Comparison of ENCODE assay signal across 8 mouse cellular contexts in genomic region chr2:163343671-163344070, GRCm38 (mm10). TPM values are rescaled to one million over a fixed set of nuclear protein-coding genes. Genes with fewer than 3 reads are reported as not detected.
A peak's percentile ranks its signal among the peaks of the same experiment; 100 is the strongest.
DNase-seq lines count a peak whose midpoint lies in the region; ATAC-seq and TF ChIP-seq lines count a peak whose summit lies in the region.
"Had no signal": no experiment of that assay in that cellular context is flagged by ENCODE, and none has a peak within 500 bp of the region (broad histone marks: within the 10 kb centered on the region; RNA-seq: fewer than 3 reads in every experiment).

No protein-coding gene starts in this region.

- in situ Hi-C loops in CH12.LX (cut with MboI; ENCODE audit: low pct_ligation_motif_present, low pct_unique_long_range_greater_than_20kb, low sequenced_read_pairs), result loop anchor here (5.0 kb wide), 1 partner anchor 49 kb away; no protein-coding TSS in a partner anchor

- TF ChIP-seq EP300 in CH12.LX (IDR thresholded peaks at IDR 0.05; ENCODE audit: low read length), result no peak
- no peak for TF ChIP-seq EP300 in MEL (IDR thresholded peaks at IDR 0.05; ENCODE audit: low read depth in 1 of 2, low read length in 2 of 2)

- no peak overlapping the region for H3K4me3 ChIP-seq in kidney, adult 2 months (ENCODE audit: insufficient read depth, low read depth, low read length)
- no peak overlapping the region for H3K4me3 ChIP-seq in kidney, embryonic 16.5 days (ENCODE audit: low read length)
- no peak overlapping the region for H3K4me3 ChIP-seq in CH12.LX (replicated peaks in 1 of 3; ENCODE audit: low read depth in 2 of 3, low read length in 2 of 3, poor library complexity in 1 of 3)
- no peak overlapping the region for H3K4me3 ChIP-seq in MEL (ENCODE audit: control insufficient read depth in 1 of 2, insufficient read depth in 1 of 2, low read depth in 2 of 2, low read length in 2 of 2)
- H3K4me3 ChIP-seq: liver, embryonic 13.5 days had no signal

- no peaks in the 10 kb centered on the region for H3K36me3 ChIP-seq in kidney, adult 2 months (ENCODE audit: control insufficient read depth, insufficient read depth, low read length)
- no peaks in the 10 kb centered on the region for H3K36me3 ChIP-seq in kidney, embryonic 16.5 days (ENCODE audit: insufficient read depth, low read length)
- H3K36me3 ChIP-seq in CH12.LX (replicated peaks in 1 of 2; ENCODE audit: control insufficient read depth in 1 of 2, insufficient read depth in 1 of 2, low read length in 1 of 2), result no peaks in the 10 kb centered on the region
- no peaks in the 10 kb centered on the region for H3K36me3 ChIP-seq in MEL (ENCODE audit: control insufficient read depth in 1 of 2, insufficient read depth in 2 of 2, low read length in 2 of 2)
- H3K36me3 ChIP-seq: liver, embryonic 13.5 days had no signal

- no peak overlapping the region for H3K4me2 ChIP-seq in kidney, embryonic 16.5 days (replicated peaks; ENCODE audit: low read depth, low read length)
- no peak overlapping the region; the same call in 1 of the 2 replicates for H3K4me2 ChIP-seq in CH12.LX (ENCODE audit: insufficient read depth, low read depth, poor library complexity, severe bottlenecking)
- H3K4me2 ChIP-seq: liver, embryonic 13.5 days had no signal

- H3K79me2 ChIP-seq in CH12.LX (replicated peaks; ENCODE audit: control insufficient read depth, extremely low read depth, insufficient read depth, poor library complexity, severe bottlenecking) (no peaks in the 10 kb centered on the region), MEL (ENCODE audit: control insufficient read depth, insufficient read depth, low read length, poor library complexity) (peaks cover 2% of the 10 kb centered on the region; the same call in 1 of the 2 replicates)

- 96% methylated on average over 4 of the region's 4 CpGs for WGBS in kidney, adult 2 months
- WGBS in kidney, embryonic 16.5 days, result 93% methylated on average over 4 of the region's 4 CpGs

- dilution Hi-C loops in CH12.LX (cut with MboI; ENCODE audit: extremely low pct_ligation_motif_present, extremely low pct_unique_long_range_greater_than_20kb, low sequenced_read_pairs), result no loop called here

- no peak overlapping the region for H3K9ac ChIP-seq in kidney, embryonic 16.5 days (replicated peaks; ENCODE audit: low read length)
- H3K9ac ChIP-seq in CH12.LX (ENCODE audit: insufficient read depth, low read depth) (no peak overlapping the region), MEL (ENCODE audit: control insufficient read depth, low read depth, low read length, poor library complexity, severe bottlenecking) (no peak overlapping the region)
- H3K9ac ChIP-seq: liver, embryonic 13.5 days had no signal

- no peaks in the 10 kb centered on the region for H3K27me3 ChIP-seq in kidney, adult 2 months (replicated peaks; ENCODE audit: control insufficient read depth, insufficient read depth, low read length)
- peaks cover 24% of the 10 kb centered on the region for H3K27me3 ChIP-seq in kidney, embryonic 16.5 days (ENCODE audit: insufficient read depth, low read length)
- H3K27me3 ChIP-seq in CH12.LX (replicated peaks), result peaks cover 71% of the 10 kb centered on the region
- no peaks in the 10 kb centered on the region for H3K27me3 ChIP-seq in MEL (ENCODE audit: control insufficient read depth in 1 of 2, insufficient read depth in 2 of 2, low read length in 2 of 2)

- no peak for ATAC-seq in kidney, embryonic 16.5 days (ENCODE audit: low FRiP score, low TSS enrichment)

- peak; percentile 47 for TF ChIP-seq CTCF in kidney, adult 2 months (conservative IDR thresholded peaks at IDR 0.05; ENCODE audit: insufficient read depth, insufficient read length, low read depth, low read length)
- TF ChIP-seq CTCF in CH12.LX (conservative IDR thresholded peaks at IDR 0.05 in 1 of 2, IDR thresholded peaks at IDR 0.05 in 1 of 2; ENCODE audit: low read depth in 2 of 2, low read length in 2 of 2), result peak; percentile 43 to 57; a peak in 3 of 4 replicates
- peak; percentile 71 to 79 (median 74) for TF ChIP-seq CTCF in MEL (IDR thresholded peaks at IDR 0.05 in 2 of 3, conservative IDR thresholded peaks at IDR 0.05 in 1 of 3; ENCODE audit: control insufficient read depth in 1 of 3, insufficient read depth in 1 of 3, low read depth in 2 of 3, low read length in 3 of 3, poor library complexity in 1 of 3, severe bottlenecking in 1 of 3)

- TF ChIP-seq RAD21 in CH12.LX (IDR thresholded peaks at IDR 0.05; ENCODE audit: low read depth, low read length) (peak; percentile 52), MEL (IDR thresholded peaks at IDR 0.05; ENCODE audit: low read depth, low read length) (peak; percentile 61)

- no peak overlapping the region for H3K27ac ChIP-seq in kidney, adult 2 months (ENCODE audit: insufficient read depth, low read depth, low read length)
- H3K27ac ChIP-seq in kidney, embryonic 16.5 days (ENCODE audit: low read length), result no peak overlapping the region
- H3K27ac ChIP-seq in CH12.LX (ENCODE audit: insufficient read depth, low read depth) (no peak overlapping the region), MEL (ENCODE audit: control insufficient read depth, low read depth, low read length) (no peak overlapping the region)
- H3K27ac ChIP-seq: liver, embryonic 13.5 days had no signal

- H3K9me3 ChIP-seq in kidney, embryonic 16.5 days (ENCODE audit: low read length), result no peaks in the 10 kb centered on the region
- H3K9me3 ChIP-seq in CH12.LX (replicated peaks; ENCODE audit: low read length) (peaks cover 8% of the 10 kb centered on the region), MEL (replicated peaks; ENCODE audit: insufficient read depth, low read length) (no peaks in the 10 kb centered on the region)
- H3K9me3 ChIP-seq: liver, embryonic 13.5 days had no signal

- H3K4me1 ChIP-seq in kidney, adult 2 months (ENCODE audit: control insufficient read depth, insufficient read depth, low read length), result no peaks in the 10 kb centered on the region
- H3K4me1 ChIP-seq in kidney, embryonic 16.5 days (ENCODE audit: insufficient read depth, low read length), result peaks cover 9% of the 10 kb centered on the region
- H3K4me1 ChIP-seq in CH12.LX (ENCODE audit: control insufficient read depth in 1 of 2, insufficient read depth in 2 of 2) (no peaks in the 10 kb centered on the region), MEL (ENCODE audit: control insufficient read depth in 1 of 2, insufficient read depth in 2 of 2, low read length in 2 of 2) (no peaks in the 10 kb centered on the region)

- no peak for TF ChIP-seq POLR2A in kidney, adult 2 months (IDR thresholded peaks at IDR 0.05; ENCODE audit: low read depth, low read length)
- TF ChIP-seq POLR2A in CH12.LX (IDR thresholded peaks at IDR 0.05; ENCODE audit: low read depth, low read length) (no peak), MEL (IDR thresholded peaks at IDR 0.05; ENCODE audit: control insufficient read depth in 1 of 2, insufficient read depth in 1 of 2, low read depth in 1 of 2, low read length in 2 of 2, poor library complexity in 1 of 2) (no peak)

- peak; percentile 24 for DNase-seq in kidney, adult 2 months
- DNase-seq in CH12.LX (ENCODE audit: extremely low read depth) (peak; percentile 31), MEL (ENCODE audit: low read depth, low spot score) (peak; percentile 66)
- DNase-seq in kidney, postnatal 4 days, result peak; percentile 50 to 55
- DNase-seq in urinary bladder, postnatal 14 days (ENCODE audit: low spot score), result no peak
- no peak for DNase-seq in layer of hippocampus, postnatal 14 days (ENCODE audit: low spot score in 2 of 2)
- DNase-seq: liver, embryonic 13.5 days had no signal

TF ChIP-seq in CH12.LX, 34 proteins besides CTCF, POLR2A, EP300 and RAD21:
- TF ChIP-seq SMC3 (IDR thresholded peaks at IDR 0.05; ENCODE audit: low read depth, low read length) (peak; percentile 4; the same call in 1 of the 2 replicates), CHD1 (IDR thresholded peaks at IDR 0.05; ENCODE audit: low read depth, low read length) (no peak)
TF ChIP-seq in CH12.LX: peak in this region for 1.

TF ChIP-seq in MEL, 35 proteins besides CTCF, POLR2A, EP300 and RAD21:
- TF ChIP-seq TBP (IDR thresholded peaks at IDR 0.05; ENCODE audit: low read depth, low read length) (no peak), POLR2AphosphoS2 (IDR thresholded peaks at IDR 0.05; ENCODE audit: low read length) (no peak), SIN3A (IDR thresholded peaks at IDR 0.05; ENCODE audit: low read length) (no peak), NELFE (IDR thresholded peaks at IDR 0.05; ENCODE audit: low read depth, low read length) (no peak), CHD2 (IDR thresholded peaks at IDR 0.05; ENCODE audit: low read length) (no peak), SMC3 (IDR thresholded peaks at IDR 0.05; ENCODE audit: low read depth, low read length) (peak; percentile 53), UBTF (IDR thresholded peaks at IDR 0.05; ENCODE audit: borderline replicate concordance, insufficient read depth, low read depth, low read length) (no peak), ZNF384 (IDR thresholded peaks at IDR 0.05; ENCODE audit: low read depth, low read length) (no peak), MAX (IDR thresholded peaks at IDR 0.05; ENCODE audit: low read length) (no peak)

RNA-seq across cellular contexts. Expression of gene Jph2, which starts 54.1 kb away (rescaled TPM):
- 3.1 and 3.8 TPM in 2 replicates for polyA plus RNA-seq in kidney, adult 2 months (2012; rRNA removed)
- polyA plus RNA-seq in kidney, embryonic 16.5 days (2015; fragmentation: Nextera tagmentation; extraction: Ambion mirVana), result 2.8 and 3.3 TPM in 2 replicates
- total RNA-seq in CH12.LX (2012; rRNA removed) (not detected in 2 replicates), CH12.LX (2014; rRNA removed) (not detected in 2 replicates), MEL (2012; rRNA removed) (0.03 and 0.04 TPM in 2 replicates)
- polyA plus RNA-seq in CH12.LX (2012; ENCODE audit: insufficient read length, low read depth) (not detected in 2 replicates), MEL (2012; ENCODE audit: insufficient read depth in 1 of 2, insufficient read length in 2 of 2, low read depth in 1 of 2, low replicate concordance in 2 of 2, missing spikeins in 1 of 2) (under 1 TPM in 1 of 2 experiments, not detected in 1; 0.19 TPM)
- total RNA-seq in layer of hippocampus, postnatal 14 days (2021), result under 1 TPM; 0.46 to 0.64 TPM

Comparison
In these comparisons a context has a peak if more than half of its experiments do, and no peak if none do; other contexts are left out.
1. DNase-seq: peak in kidney, adult 2 months (single experiment), CH12.LX (single experiment), MEL (single experiment) and kidney, postnatal 4 days (2 of 2); none in urinary bladder, postnatal 14 days (single experiment) and layer of hippocampus, postnatal 14 days (0 of 2).
2. Peak in every context shown above with its lines, with median percentiles within 50 percentile points of each other: CTCF ChIP-seq.